Mouse (Mus musculus) midbrain, postnatal 0 days (tissue): ENCODE results near the gene Spast. TPM values are rescaled to one million over a fixed set of nuclear protein-coding genes. Genes with fewer than 3 reads are reported as not detected.
A peak's percentile ranks its signal among the peaks of the same experiment; 100 is the strongest.

Experiments
- ATAC-seq: fragments of 200-750 bp; cut with Nextera tagmentation; 2 replicates; pipeline ENCODE4 v1.8.0; 2017; ENCODE audit warnings: moderate number of reproducible peaks, mild to moderate bottlenecking, moderate TSS enrichment, moderate library complexity; ENCODE audit not compliant: low FRiP score
- DNase-seq: peaks from one replicate; pipeline ENCODE4 v3.0.0-alpha.2; 2015; ENCODE audit warnings: low spot score
- H3K27ac ChIP-seq: fragments of 300-500 bp; sonication (generic); 2 replicates; pipeline ENCODE4 v1.5.1; 2014; ENCODE audit warnings: low read depth, mild to moderate bottlenecking, low read length, mixed read lengths
- H3K27me3 ChIP-seq: fragments of 300-500 bp; sonication (generic); 2 replicates; pipeline ENCODE4 v1.6.1; 2014; ENCODE audit warnings: low read length, control low read depth, mixed read lengths; ENCODE audit not compliant: insufficient read depth
- H3K36me3 ChIP-seq: fragments of 300-500 bp; sonication (generic); 2 replicates; pipeline ENCODE4 v1.6.1; 2014; ENCODE audit warnings: low read length, control low read depth, mixed read lengths; ENCODE audit not compliant: insufficient read depth
- H3K4me1 ChIP-seq: fragments of 300-500 bp; sonication (generic); 2 replicates; pipeline ENCODE4 v1.6.1; 2014; ENCODE audit warnings: mild to moderate bottlenecking, control low read depth, antibody characterized with exemption, low read length, mixed read lengths; ENCODE audit not compliant: insufficient read depth
- H3K4me2 ChIP-seq: fragments of 300-500 bp; sonication (generic); 2 replicates; pipeline ENCODE4 v1.6.1; 2014; ENCODE audit warnings: low read depth, mild to moderate bottlenecking, low read length, mixed read lengths; ENCODE audit not compliant: poor library complexity, severe bottlenecking
- H3K4me3 ChIP-seq: fragments of 300-500 bp; sonication (generic); 2 replicates; pipeline ENCODE4 v1.5.1; 2014; ENCODE audit warnings: low read depth, mild to moderate bottlenecking, low read length, moderate library complexity
- H3K9ac ChIP-seq: fragments of 300-500 bp; sonication (generic); replicated peaks from 2 replicates; pipeline ENCODE4 v1.6.1; 2014; ENCODE audit warnings: mild to moderate bottlenecking, low read length, moderate library complexity, mixed read lengths; ENCODE audit not compliant: poor library complexity, severe bottlenecking
- H3K9me3 ChIP-seq: fragments of 300-500 bp; sonication (generic); 2 replicates; pipeline ENCODE4 v1.6.1; 2016; ENCODE audit warnings: low read length, control low read depth
- CTCF ChIP-seq: IDR thresholded peaks from 2 replicates; pipeline ENCODE4 v1.5.1; 2016; ENCODE audit warnings: antibody characterized with exemption, mild to moderate bottlenecking
- WGBS: fragments of 180-500 bp; shearing (Covaris S2); extraction: QIAGEN DNeasy Blood & Tissue Kit; methylation state at CpG from one replicate; pipeline ENCODE4 v1.1.7; 2014; 5-methylcytosine and 5-hydroxymethylcytosine counted together
- polyA plus RNA-seq: library from polyadenylated mRNA; unstranded; fragments of >200 nt; fragmentation: Nextera tagmentation; extraction: Ambion mirVana; gene quantifications from 2 replicates; pipeline ENCODE4 v1.2.1, GENCODE M21; 2015
- total RNA-seq: library from RNA; depleted of rRNA; stranded (reverse); fragments of >200 nt; gene quantifications from 2 replicates; pipeline ENCODE4 v1.2.3, GENCODE M21; 2014

Spast gene
- total and polyA plus RNA-seq, 2 experiments from 2014 or later, result 27.4 to 121 TPM

DNA sequence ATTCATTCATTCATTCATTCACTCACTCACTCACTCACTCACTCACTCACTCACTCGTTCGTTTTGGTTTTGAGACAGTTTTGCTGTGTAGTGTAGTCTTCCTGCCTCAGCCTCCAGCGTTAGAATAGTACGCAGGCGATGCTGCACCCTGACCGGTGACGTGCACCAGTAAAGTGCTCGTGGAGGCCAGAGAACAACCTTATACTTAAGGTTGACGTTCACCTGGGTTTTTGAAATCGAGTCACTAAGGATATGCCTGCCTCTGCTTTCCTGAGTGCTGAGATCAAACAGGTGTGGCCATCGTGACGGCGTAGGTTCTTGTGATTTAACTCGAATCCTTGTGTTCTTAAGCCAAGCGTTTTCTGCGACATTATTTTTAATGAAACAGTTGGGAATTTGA, 56.1 kb downstream of the Spast start:
- ATAC-seq, result peak; percentile 42
- Histone ChIP-seq H3K27me3 (no peaks in the 10 kb centered on the region), H3K4me3 (peak overlapping the region; percentile 51), H3K4me2 (peak overlapping the region; percentile 59), H3K27ac (no peak overlapping the region), H3K4me1 (no peaks in the 10 kb centered on the region), H3K36me3 (no peaks in the 10 kb centered on the region), H3K9me3 (no peaks in the 10 kb centered on the region), H3K9ac (0 out of 2 replicates have a peak overlapping the region, but pooled peaks have one; percentile 19)
- DNase-seq, result no peak
- 30% methylated on average over 16 of the region's 16 CpGs for WGBS
- TF ChIP-seq CTCF, result no peak

DNA sequence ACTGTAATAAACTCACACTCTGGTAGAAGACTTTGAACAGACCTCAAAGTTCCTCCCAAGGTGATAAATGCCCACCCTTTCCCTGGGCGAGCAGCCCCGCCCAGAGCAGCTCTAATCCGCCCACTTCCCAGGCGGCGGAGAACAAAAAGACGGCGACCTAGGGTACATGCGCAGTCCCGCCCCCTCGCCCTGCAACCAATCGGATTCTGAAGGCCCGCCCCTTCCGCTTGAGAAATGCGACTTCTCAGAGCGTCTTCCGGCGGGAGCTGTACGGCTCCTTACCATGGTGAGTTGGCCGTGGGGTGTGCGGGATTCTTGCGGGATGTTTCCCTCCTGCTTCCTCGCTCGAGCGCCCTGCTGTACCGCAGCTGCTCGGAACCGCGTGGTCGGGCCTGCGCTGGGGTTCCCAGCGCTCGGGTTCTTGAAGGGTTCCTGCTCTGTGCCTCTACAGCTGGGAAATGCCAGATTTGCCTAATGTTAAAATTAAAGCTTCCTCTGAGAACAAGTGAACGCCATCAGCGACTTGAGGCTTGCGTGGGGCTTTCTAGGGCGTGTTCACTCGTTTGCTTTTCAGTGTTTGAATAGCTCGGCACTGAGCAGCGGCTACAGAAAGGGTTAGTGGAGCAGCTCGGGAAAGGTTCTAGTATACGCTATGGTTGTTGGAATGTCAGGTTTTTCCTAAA, 56.7 kb downstream of the Spast start, which contains the start of gene Slc30a6:
Gene Slc30a6 (plus strand): TSS at position 226 of the 683 bp plus-strand sequence.
- Histone ChIP-seq H3K36me3 (no peaks in the 10 kb centered on the region), H3K4me2 (peak within 1 kb of the TSS; percentile 59), H3K4me1 (no peaks in the 10 kb centered on the region), H3K27me3 (no peaks in the 10 kb centered on the region), H3K4me3 (peak within 1 kb of the TSS; percentile 51), H3K9ac (peak within 1 kb of the TSS; percentile 66), H3K27ac (peak within 1 kb of the TSS; percentile 73), H3K9me3 (no peaks in the 10 kb centered on the region)
- TF ChIP-seq CTCF, result no peak
- ATAC-seq, result peak; percentile 99
- WGBS, result under 1% methylated on average over 41 of the region's 41 CpGs
- peak; percentile 97 for DNase-seq

DNA sequence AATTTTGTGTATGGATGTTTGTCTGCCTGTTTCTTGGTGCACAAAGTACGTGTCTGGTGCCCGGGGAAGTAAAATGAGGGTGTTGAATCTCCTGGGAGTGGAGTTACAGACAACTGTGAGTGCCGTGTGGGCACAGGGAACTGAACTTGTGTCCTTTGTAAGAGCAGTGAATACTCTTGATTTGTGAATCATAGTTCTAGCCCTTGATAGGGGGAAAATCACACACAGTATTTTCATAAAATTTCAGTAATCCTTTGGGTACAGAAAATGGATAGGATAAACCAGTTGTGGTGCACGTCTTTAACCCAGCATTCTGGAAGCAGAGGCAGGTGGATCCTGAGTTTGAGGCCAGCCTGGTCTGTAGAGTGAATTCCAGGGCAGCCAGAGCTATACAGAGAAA, 58.0 kb downstream of the Spast start:
- H3K9ac ChIP-seq, result no peak overlapping the region
- WGBS, result 76% methylated on average over 4 of the region's 4 CpGs

DNA sequence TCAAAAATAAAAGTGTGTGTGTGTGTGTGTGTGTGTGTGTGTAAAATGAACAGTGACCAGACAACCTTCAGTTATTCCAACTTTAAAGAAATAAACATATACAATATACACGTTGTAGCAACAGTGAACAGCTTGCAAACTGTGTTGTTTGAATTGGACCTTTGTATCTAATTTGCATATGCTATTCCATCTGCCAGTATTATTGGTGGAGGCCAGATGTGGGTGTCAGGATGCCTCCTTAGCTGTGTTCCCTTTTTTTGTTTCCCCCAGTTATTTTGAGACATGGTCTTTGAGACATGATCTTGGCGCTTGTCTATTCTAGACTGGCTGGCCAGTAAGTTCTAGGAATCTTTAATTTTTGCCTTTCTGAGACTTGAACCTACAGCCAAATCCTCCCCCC, 58.4 kb downstream of the Spast start:
- H3K4me3 ChIP-seq, result no peak overlapping the region
- H3K36me3 ChIP-seq, result peaks cover 4% of the 10 kb centered on the region; the same call in 1 of the 2 replicates
- no peaks in the 10 kb centered on the region for H3K4me1 ChIP-seq
- WGBS, result 86% methylated on average over 2 of the region's 2 CpGs
- H3K9ac ChIP-seq, result no peak overlapping the region
- no peak overlapping the region for H3K27ac ChIP-seq
- no peaks in the 10 kb centered on the region for H3K9me3 ChIP-seq
- H3K27me3 ChIP-seq, result no peaks in the 10 kb centered on the region
- DNase-seq (no peak), ATAC-seq (no peak)
- H3K4me2 ChIP-seq, result no peak overlapping the region
- no peak for TF ChIP-seq CTCF

More for the DNA sequence above, 58.0 kb downstream of the Spast start:
- TF ChIP-seq CTCF, result no peak
- Histone ChIP-seq H3K4me2 (0 out of 2 replicates have a peak overlapping the region, but pooled peaks have one; percentile 59), H3K4me1 (no peaks in the 10 kb centered on the region), H3K4me3 (peak overlapping the region; percentile 51; the same call in 1 of the 2 replicates), H3K36me3 (peaks cover under 1% of the 10 kb centered on the region; the same call in 1 of the 2 replicates), H3K27ac (no peak overlapping the region), H3K27me3 (no peaks in the 10 kb centered on the region), H3K9me3 (no peaks in the 10 kb centered on the region)
- no peak for ATAC-seq
- no peak for DNase-seq

DNA sequence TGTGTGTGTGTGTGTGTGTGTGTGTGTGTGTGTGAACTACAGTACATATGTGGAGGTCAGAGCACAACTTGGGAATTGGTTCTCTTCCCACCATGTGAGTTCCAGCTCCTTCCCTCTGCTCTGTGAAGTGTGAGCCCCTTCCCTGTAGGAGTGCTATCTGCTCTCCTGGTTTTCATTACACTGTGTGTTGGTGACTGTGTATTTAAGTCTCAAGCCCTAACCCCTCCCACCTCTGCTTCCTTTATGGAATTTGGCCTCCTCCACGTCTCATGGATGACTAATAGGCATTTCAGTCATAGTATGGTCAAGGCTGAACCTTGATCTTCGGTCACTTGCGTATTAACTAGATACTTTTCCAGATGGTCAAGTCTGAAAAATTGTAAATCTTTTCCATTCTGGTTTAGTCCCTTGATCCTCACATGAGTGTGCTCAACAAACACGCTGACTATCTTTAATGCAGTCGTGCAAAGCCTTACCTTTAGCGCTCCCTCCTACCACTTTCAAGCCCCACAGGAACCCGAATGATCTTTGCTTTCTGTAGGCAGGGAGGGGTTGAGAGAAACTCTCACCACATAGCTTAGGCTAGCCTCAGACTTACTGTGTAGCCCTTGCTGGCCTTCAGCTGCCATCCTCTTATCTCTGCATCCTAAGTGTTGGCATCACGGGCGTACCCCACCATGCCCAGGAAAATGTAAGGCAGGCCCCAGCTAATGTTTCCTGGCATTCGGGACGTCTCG, 63.9 kb downstream of the Spast start:
- ATAC-seq (no peak), DNase-seq (no peak)
- TF ChIP-seq CTCF, result no peak
- Histone ChIP-seq H3K9ac (no peak overlapping the region), H3K4me1 (no peaks in the 10 kb centered on the region), H3K9me3 (no peaks in the 10 kb centered on the region), H3K4me2 (no peak overlapping the region), H3K27ac (no peak overlapping the region), H3K4me3 (no peak overlapping the region), H3K27me3 (no peaks in the 10 kb centered on the region), H3K36me3 (peaks cover 38% of the 10 kb centered on the region)
- WGBS, result 95% methylated on average over 12 of the region's 12 CpGs

DNA sequence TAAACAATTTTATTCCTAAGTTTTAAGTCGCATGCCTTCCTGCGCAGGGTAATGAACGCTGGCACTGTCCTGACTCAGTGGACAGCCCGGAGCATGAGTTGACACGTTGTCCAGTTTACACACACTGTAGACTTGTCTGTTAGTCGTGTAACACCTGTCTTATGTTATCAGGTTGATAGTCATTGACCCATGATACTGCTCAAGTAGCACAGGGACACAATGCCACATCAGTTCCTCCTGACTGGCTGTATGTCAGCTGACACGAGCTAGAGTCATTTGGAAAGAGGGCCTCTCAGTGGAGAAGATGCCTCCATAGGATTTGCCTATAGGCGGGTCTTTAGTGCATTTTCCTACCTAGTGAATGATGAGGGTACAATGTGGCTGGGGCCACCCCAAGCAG, 67.7 kb downstream of the Spast start:
- DNase-seq (no peak), ATAC-seq (no peak)
- Histone ChIP-seq H3K4me3 (no peak overlapping the region), H3K9me3 (no peaks in the 10 kb centered on the region), H3K4me2 (no peak overlapping the region), H3K27me3 (no peaks in the 10 kb centered on the region), H3K27ac (no peak overlapping the region), H3K36me3 (peaks cover 49% of the 10 kb centered on the region), H3K4me1 (no peaks in the 10 kb centered on the region), H3K9ac (no peak overlapping the region)
- WGBS, result 90% methylated on average over 8 of the region's 8 CpGs
- TF ChIP-seq CTCF, result no peak
